Mouse (Mus musculus): ENCODE measurements around the gene Lmtk3.

DNA sequence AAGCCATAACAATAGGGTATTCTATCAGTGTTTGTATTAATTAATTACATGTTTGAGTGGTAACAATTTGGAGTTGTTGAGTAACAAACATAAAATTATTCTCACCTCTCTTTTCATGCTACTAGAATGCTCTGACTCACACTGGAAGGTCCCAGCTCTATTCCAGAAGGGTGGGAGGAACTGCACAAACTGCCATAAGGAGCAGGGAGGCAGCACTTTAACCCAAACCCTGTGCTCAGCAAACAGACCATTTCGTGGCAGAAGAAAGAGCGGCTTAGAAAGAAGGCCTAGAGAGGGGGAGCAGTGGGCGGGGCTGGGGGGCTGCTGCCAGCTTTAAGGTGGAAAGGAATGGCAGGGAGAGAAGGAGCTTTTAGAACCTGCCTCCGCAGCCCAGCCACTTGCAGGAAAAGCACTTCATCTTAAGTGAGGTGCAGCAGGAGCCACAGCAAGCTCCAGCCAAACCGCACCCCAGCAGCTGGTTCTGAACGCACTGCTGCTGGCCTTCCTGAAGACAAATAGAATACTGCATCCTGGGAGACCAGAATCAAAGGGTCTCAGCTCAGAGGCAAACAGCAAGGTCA is 65.0 kb downstream of the Lmtk3 start:
- TF ChIP-seq GATA1 (IDR thresholded peaks at IDR 0.05; ENCODE audit: borderline replicate concordance, low read length) (no peak), FLI1 (IDR thresholded peaks at IDR 0.05; ENCODE audit: low read length) (no peak)
